Mouse (Mus musculus) right cerebral cortex, adult 2 months (tissue): ENCODE data around the gene Akr1c14.
"Not testable (repeated sequence)": the region's sequence is repeated elsewhere in the genome, so short reads cannot be mapped to it uniquely, and the experiment has no call there.

Experiments used
- DNase-seq, 2 experiments: peaks; one replicate each; pipeline ENCODE4 v3.0.0; 2021 to 2022; ENCODE audit warnings: low spot score in 2 of 2

The Akr1c14 gene

DNA sequence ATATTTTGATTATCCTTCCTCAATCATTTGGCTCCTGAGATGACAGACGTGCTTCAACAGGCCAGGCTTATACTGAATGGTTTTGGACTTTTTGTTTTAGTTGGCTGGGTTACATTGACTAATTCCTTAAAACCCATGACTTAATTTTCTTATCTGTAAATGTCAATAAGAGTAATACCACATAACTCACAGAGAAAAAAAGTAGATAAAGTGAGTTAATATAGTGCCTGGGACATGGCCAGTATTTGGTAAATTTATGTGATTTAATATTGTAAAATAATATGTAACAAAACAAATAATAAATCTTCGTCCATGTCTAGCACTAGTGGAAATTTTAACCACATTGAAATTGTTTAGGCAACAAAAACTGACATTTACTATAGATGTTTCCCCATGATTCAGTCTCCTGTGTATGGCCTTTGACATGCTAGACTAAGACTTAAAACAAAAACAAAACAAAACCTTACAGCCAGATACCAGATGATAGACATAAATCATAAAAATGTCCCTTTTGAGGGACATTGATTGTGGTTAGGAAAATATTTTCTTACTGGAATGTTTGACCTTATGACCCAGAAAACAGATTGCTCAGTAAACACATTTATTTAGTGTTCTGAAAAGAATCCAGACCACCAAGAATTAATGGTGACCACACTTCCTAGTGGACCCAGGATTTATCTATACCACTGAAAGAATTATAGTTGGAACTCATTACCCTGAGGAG is 70.5 kb downstream of the Akr1c14 start:
- no peak for DNase-seq

GRCm38 (mm10) chr13:4123146-4123545 is 74.3 kb downstream of the Akr1c14 start:
- DNase-seq, result no peak

DNA sequence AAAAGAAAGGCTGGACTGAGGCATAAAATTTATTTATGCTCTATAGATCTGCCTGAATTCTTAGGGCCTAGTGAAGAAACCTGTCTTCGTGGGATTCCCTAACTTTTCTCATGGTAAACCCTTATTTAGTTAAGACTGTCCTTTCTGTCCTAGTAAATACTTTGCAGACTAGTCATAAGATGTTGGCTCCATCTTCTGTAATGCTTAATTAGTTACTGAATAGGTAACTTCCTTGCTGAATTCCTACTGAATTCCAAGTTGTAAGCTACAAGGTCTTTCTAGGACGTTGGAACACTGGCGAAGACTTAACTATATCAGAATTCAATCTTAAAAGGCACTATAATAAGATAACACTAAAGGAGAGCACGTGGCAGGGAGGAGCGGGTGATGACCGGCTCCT is 75.7 kb downstream of the Akr1c14 start:
- not testable (repeated sequence) for DNase-seq

GRCm38 (mm10) chr13:4125846-4126245 is 77.0 kb downstream of the Akr1c14 start:
- DNase-seq, result not testable (repeated sequence)

- DNase-seq, result peak; percentile 40 to 41
Measured at GRCm38 (mm10) chr13:4129100-4129499, 80.3 kb downstream of the Akr1c14 start.

DNA sequence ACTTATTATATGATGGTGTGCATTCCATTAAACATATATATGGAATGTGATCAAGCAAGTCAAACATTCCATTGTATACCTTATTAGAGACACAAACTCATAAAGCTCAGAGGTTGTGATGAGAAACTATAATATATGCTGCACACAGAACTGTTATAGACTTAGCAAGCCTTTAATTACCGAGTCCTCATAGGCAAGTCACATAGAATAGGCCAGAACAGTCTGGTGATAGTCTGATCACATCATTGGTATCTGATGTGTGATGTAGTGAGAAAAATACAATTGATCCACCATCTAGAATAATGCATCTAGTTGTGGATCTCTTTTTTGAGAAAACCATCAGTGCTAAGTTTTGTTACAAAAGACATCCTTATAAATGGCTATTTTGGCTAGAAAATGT is 82.5 kb downstream of the Akr1c14 start:
- no peak for DNase-seq

GRCm38 (mm10) chr13:4131721-4132120 is 82.9 kb downstream of the Akr1c14 start:
- DNase-seq, result no peak

DNA sequence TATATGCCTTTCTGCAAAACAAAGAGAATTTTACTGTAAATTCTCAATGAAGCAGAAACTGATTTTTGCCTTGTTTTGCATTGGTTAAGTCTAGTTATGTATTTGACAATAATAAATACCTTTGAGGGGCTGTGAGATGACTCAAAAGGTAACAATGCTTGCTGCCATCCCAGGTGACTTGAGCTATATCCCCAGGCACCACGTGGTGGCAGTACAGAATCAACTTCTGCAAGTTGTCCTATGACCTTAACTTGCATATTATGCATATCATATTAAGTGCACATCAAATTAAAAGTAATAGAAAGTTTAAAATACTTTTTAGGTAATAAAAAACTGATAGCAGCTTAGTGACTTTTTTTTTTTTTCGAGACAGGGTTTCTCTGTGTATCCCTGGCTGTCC is 84.3 kb downstream of the Akr1c14 start:
- DNase-seq, result peak; percentile 23 to 29
